Mouse (Mus musculus) limb, embryonic 12.5 days (tissue): ENCODE results near the gene Itpr2. TPM values are rescaled to one million over a fixed set of nuclear protein-coding genes. Genes with fewer than 3 reads are reported as not detected.

Source experiments
- ATAC-seq: fragments of 200-750 bp; cut with Nextera tagmentation; 2 replicates; pipeline ENCODE4 v1.8.0; 2017; ENCODE audit warnings: low read depth, moderate TSS enrichment; ENCODE audit not compliant: insufficient number of reproducible peaks, insufficient read depth, low FRiP score, low TSS enrichment
- H3K27ac ChIP-seq: fragments of 300-500 bp; sonication (generic); 2 replicates; pipeline ENCODE4 v1.5.1; 2016; ENCODE audit warnings: mild to moderate bottlenecking, moderate library complexity
- H3K27me3 ChIP-seq: fragments of 300-500 bp; sonication (generic); 2 replicates; pipeline ENCODE4 v1.6.1; 2016; ENCODE audit warnings: mild to moderate bottlenecking, moderate library complexity
- H3K36me3 ChIP-seq: fragments of 300-500 bp; sonication (generic); 2 replicates; pipeline ENCODE4 v1.6.1; 2016; ENCODE audit warnings: mild to moderate bottlenecking, moderate library complexity
- H3K4me1 ChIP-seq: fragments of 300-500 bp; sonication (generic); replicated peaks from 2 replicates; pipeline ENCODE4 v1.6.1; 2016
- H3K4me2 ChIP-seq: fragments of 300-500 bp; sonication (generic); 2 replicates; pipeline ENCODE4 v1.6.1; 2016; ENCODE audit warnings: mild to moderate bottlenecking, moderate library complexity
- H3K4me3 ChIP-seq: fragments of 300-500 bp; sonication (generic); replicated peaks from 2 replicates; pipeline ENCODE4 v1.5.1; 2016; ENCODE audit warnings: mild to moderate bottlenecking
- H3K9ac ChIP-seq: fragments of 300-500 bp; sonication (generic); replicated peaks from 2 replicates; pipeline ENCODE4 v1.6.1; 2016; ENCODE audit warnings: mild to moderate bottlenecking, moderate library complexity
- H3K9me3 ChIP-seq: fragments of 300-500 bp; sonication (generic); 2 replicates; pipeline ENCODE4 v1.6.1; 2016; ENCODE audit warnings: mild to moderate bottlenecking, moderate library complexity
- WGBS: fragments of 180-500 bp; shearing (Covaris S2); methylation state at CpG from one replicate; pipeline ENCODE4 v1.1.7; 2016; 5-methylcytosine and 5-hydroxymethylcytosine counted together
- polyA plus RNA-seq: library from polyadenylated mRNA; unstranded; fragments of >200 nt; fragmentation: Nextera tagmentation; extraction: Ambion mirVana; gene quantifications from 2 replicates; pipeline ENCODE4 v1.2.1, GENCODE M21; 2016

The Itpr2 gene
- polyA plus RNA-seq, 1 experiment from 2014 or later = 7.0 TPM

- H3K4me3 ChIP-seq = no peak overlapping the region
- H3K36me3 ChIP-seq = no peaks in the 10 kb centered on the region
- ATAC-seq = no peak
- no peaks in the 10 kb centered on the region for H3K27me3 ChIP-seq
- peaks cover 3% of the 10 kb centered on the region; the same call in 1 of the 2 replicates for H3K9me3 ChIP-seq
- 90% methylated on average over 8 of the region's 8 CpGs for WGBS
- H3K4me2 ChIP-seq = no peak overlapping the region
- H3K4me1 ChIP-seq = no peaks in the 10 kb centered on the region; the same call in 1 of the 2 replicates
- H3K9ac ChIP-seq = no peak overlapping the region
- no peak overlapping the region for H3K27ac ChIP-seq
Observed at GRCm38 (mm10) chr6:146346545-146347195, 155.4 kb downstream of the Itpr2 start.

DNA sequence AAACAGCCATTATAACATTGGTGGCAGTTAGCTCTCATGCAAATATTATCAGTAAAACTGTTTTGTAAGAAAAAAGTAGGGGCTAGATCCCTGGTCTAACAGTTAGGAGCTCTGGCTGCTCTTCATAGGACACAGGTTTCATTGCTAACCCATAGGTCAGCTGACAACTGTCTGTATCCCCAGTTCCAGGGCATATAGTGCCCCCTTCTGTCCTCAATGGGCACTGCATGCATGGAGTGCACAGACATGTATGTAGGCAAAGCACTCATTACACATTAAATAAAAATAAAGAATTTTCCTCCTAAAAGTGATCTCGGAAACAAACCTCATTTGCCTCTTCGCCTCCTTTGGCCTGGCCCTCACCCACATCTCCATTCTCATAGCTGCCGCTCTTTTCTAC is 157.3 kb downstream of the Itpr2 start:
- ATAC-seq = no peak
- no peaks in the 10 kb centered on the region; the same call in 1 of the 2 replicates for H3K27me3 ChIP-seq
- WGBS = 97% methylated on average over 3 of the region's 3 CpGs
- no peak overlapping the region for H3K27ac ChIP-seq
- H3K36me3 ChIP-seq = no peaks in the 10 kb centered on the region
- no peaks in the 10 kb centered on the region for H3K9me3 ChIP-seq
- H3K4me2 ChIP-seq = no peak overlapping the region
- no peaks in the 10 kb centered on the region; the same call in 1 of the 2 replicates for H3K4me1 ChIP-seq
- no peak overlapping the region for H3K9ac ChIP-seq
- no peak overlapping the region for H3K4me3 ChIP-seq

DNA sequence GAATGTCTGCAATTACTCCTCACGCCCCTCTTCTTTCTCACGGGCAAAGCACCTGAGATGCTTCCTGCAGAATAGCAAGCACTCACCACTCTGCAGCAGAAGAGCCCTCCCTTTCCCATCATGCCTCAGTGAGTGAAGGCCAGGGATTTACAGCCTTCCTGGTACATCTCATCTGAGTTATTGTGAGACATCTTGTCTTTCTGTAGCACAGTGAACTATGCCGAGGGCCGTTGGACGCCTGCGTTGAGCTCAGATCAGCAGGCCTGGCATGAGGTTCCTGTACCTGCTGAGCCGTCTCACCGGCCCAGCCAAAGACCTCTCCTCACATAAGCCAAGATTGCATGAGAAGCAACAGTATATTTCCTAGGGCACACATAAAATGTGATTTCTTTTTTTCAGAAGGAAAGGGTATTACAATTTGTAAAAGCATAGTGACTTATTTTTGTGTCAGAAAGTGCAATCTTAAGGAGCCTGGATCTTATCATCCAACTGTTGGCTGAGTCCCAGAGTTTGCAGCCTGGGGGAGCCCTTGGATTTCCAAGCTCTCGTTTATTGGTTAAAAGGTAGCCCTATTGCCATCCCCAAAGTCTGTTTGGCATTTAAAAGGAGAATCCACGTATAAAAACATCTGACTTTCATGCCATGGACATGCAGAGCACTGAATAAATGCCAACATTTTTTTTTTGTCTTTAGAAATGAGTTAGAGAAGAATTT is 158.2 kb downstream of the Itpr2 start:
- Histone ChIP-seq H3K4me1 (no peaks in the 10 kb centered on the region; the same call in 1 of the 2 replicates), H3K9me3 (no peaks in the 10 kb centered on the region), H3K36me3 (no peaks in the 10 kb centered on the region), H3K9ac (no peak overlapping the region), H3K4me3 (no peak overlapping the region), H3K27me3 (no peaks in the 10 kb centered on the region; the same call in 1 of the 2 replicates), H3K4me2 (no peak overlapping the region), H3K27ac (no peak overlapping the region)
- 64% methylated on average over 10 of the region's 10 CpGs for WGBS
- no peak for ATAC-seq

- ATAC-seq = no peak
- H3K27me3 ChIP-seq = no peaks in the 10 kb centered on the region; the same call in 1 of the 2 replicates
- H3K4me3 ChIP-seq = no peak overlapping the region
- no peak overlapping the region for H3K4me2 ChIP-seq
- H3K36me3 ChIP-seq = no peaks in the 10 kb centered on the region
- H3K9ac ChIP-seq = no peak overlapping the region
- H3K9me3 ChIP-seq = no peaks in the 10 kb centered on the region
- 43% methylated on average over 6 of the region's 6 CpGs for WGBS
- no peaks in the 10 kb centered on the region; the same call in 1 of the 2 replicates for H3K4me1 ChIP-seq
- no peak overlapping the region for H3K27ac ChIP-seq
Observed at GRCm38 (mm10) chr6:146342995-146343394, 159.0 kb downstream of the Itpr2 start.

GRCm38 (mm10) chr6:146341934-146342333 is 160.1 kb downstream of the Itpr2 start:
- 89% methylated on average over 3 of the region's 3 CpGs for WGBS
- no peaks in the 10 kb centered on the region; the same call in 1 of the 2 replicates for H3K4me1 ChIP-seq
- H3K36me3 ChIP-seq = no peaks in the 10 kb centered on the region
- no peak overlapping the region for H3K9ac ChIP-seq
- no peak overlapping the region for H3K4me3 ChIP-seq
- H3K9me3 ChIP-seq = no peaks in the 10 kb centered on the region
- H3K27ac ChIP-seq = no peak overlapping the region
- H3K4me2 ChIP-seq = no peak overlapping the region
- ATAC-seq = no peak
- no peaks in the 10 kb centered on the region; the same call in 1 of the 2 replicates for H3K27me3 ChIP-seq

DNA sequence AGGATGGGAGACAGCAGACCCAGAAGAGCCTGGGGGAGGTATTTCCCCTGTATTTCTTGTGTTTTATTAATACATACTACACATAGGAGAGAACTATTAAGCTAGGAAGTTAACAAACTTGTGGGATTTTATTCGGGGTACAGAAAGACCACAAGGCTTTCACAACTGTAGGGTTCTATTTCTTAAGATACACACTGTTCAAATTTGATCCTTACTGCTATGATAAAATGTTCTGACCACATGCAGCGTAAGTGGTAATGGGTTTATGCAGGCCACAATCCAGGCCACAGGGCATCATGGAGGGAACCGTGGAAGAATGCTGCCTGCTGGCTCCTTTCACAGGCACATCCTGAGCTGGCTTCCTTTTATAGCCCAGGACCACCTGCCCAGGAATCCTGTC is 160.6 kb downstream of the Itpr2 start:
- Histone ChIP-seq H3K27me3 (no peaks in the 10 kb centered on the region; the same call in 1 of the 2 replicates), H3K9me3 (no peaks in the 10 kb centered on the region), H3K4me2 (no peak overlapping the region), H3K27ac (no peak overlapping the region), H3K9ac (no peak overlapping the region), H3K36me3 (no peaks in the 10 kb centered on the region), H3K4me3 (no peak overlapping the region), H3K4me1 (no peaks in the 10 kb centered on the region; the same call in 1 of the 2 replicates)
- 87% methylated on average over 3 of the region's 3 CpGs for WGBS
- ATAC-seq = no peak

DNA sequence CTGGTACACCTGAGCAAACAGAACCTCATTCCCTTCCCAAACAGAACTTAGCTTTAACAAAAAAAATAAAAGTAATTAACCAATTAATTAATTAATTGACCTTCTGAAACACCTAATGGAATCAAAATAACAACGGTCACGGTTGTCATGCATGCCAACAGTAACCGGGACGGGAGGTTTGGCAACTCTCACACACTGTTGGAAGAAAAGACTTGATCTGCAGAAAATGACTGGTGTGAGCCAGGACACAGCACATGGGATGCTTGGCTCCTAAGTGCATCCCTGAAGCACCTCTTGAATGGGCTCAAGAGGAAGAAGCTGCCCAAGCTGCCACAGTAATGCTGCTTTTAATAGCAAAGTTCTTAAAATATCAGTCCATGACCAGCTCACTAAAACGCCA is 161.1 kb downstream of the Itpr2 start:
- Histone ChIP-seq H3K36me3 (no peaks in the 10 kb centered on the region), H3K9ac (no peak overlapping the region), H3K9me3 (no peaks in the 10 kb centered on the region), H3K4me1 (no peaks in the 10 kb centered on the region; the same call in 1 of the 2 replicates), H3K4me3 (no peak overlapping the region), H3K27me3 (no peaks in the 10 kb centered on the region; the same call in 1 of the 2 replicates), H3K4me2 (no peak overlapping the region), H3K27ac (no peak overlapping the region)
- ATAC-seq = no peak
- WGBS = 96% methylated on average over 5 of the region's 5 CpGs

GRCm38 (mm10) chr6:146339779-146340178 is 162.2 kb downstream of the Itpr2 start:
- WGBS = 63% methylated on average over 10 of the region's 10 CpGs
- Histone ChIP-seq H3K9ac (no peak overlapping the region), H3K9me3 (no peaks in the 10 kb centered on the region), H3K27me3 (no peaks in the 10 kb centered on the region; the same call in 1 of the 2 replicates), H3K4me1 (no peaks in the 10 kb centered on the region; the same call in 1 of the 2 replicates), H3K4me3 (no peak overlapping the region), H3K36me3 (no peaks in the 10 kb centered on the region), H3K4me2 (no peak overlapping the region), H3K27ac (no peak overlapping the region)
- no peak for ATAC-seq

DNA sequence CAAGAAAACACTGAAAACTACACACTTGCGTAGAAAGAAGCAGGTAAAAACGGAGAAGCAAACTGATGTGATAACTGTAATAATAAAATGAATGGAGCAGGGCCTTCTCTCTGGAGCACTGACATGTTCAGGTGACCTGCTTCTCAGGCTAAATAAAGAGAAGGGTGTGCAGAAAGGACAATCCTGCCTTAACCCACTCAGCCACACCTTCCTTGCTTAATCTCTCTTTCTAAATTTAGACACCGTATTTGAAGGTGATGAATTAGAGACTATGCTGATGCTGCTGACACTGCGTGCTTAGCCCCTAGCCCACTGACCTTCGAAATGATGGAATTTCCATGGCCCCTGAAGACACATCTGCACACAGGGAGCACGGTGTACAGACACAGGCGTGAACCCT is 164.8 kb downstream of the Itpr2 start:
- ATAC-seq = no peak
- no peaks in the 10 kb centered on the region for H3K36me3 ChIP-seq
- no peak overlapping the region for H3K4me2 ChIP-seq
- no peaks in the 10 kb centered on the region; the same call in 1 of the 2 replicates for H3K27me3 ChIP-seq
- no peak overlapping the region for H3K9ac ChIP-seq
- 80% methylated on average over 7 of the region's 7 CpGs for WGBS
- no peak overlapping the region for H3K4me3 ChIP-seq
- H3K27ac ChIP-seq = no peak overlapping the region
- no peaks in the 10 kb centered on the region for H3K9me3 ChIP-seq
- H3K4me1 ChIP-seq = no peaks in the 10 kb centered on the region

- no peak overlapping the region for H3K4me3 ChIP-seq
- H3K4me1 ChIP-seq = no peaks in the 10 kb centered on the region
- no peak for ATAC-seq
- no peaks in the 10 kb centered on the region for H3K36me3 ChIP-seq
- no peak overlapping the region for H3K27ac ChIP-seq
- no peak overlapping the region for H3K9ac ChIP-seq
- no peak overlapping the region for H3K4me2 ChIP-seq
- H3K9me3 ChIP-seq = no peaks in the 10 kb centered on the region
- WGBS = 95% methylated on average over 9 of the region's 9 CpGs
- no peaks in the 10 kb centered on the region; the same call in 1 of the 2 replicates for H3K27me3 ChIP-seq
Observed at GRCm38 (mm10) chr6:146335191-146335590, 166.8 kb downstream of the Itpr2 start.

GRCm38 (mm10) chr6:146333506-146333905 is 168.5 kb downstream of the Itpr2 start:
- Histone ChIP-seq H3K4me3 (no peak overlapping the region), H3K27ac (no peak overlapping the region), H3K9ac (no peak overlapping the region), H3K4me2 (no peak overlapping the region), H3K27me3 (no peaks in the 10 kb centered on the region), H3K4me1 (no peaks in the 10 kb centered on the region), H3K36me3 (no peaks in the 10 kb centered on the region), H3K9me3 (no peaks in the 10 kb centered on the region)
- no peak for ATAC-seq
- WGBS = 88% methylated on average over 3 of the region's 3 CpGs
